Mouse (Mus musculus) MN1 (cell line): ENCODE results near the gene Mdn1.
A peak's percentile ranks its signal among the peaks of the same experiment; 100 is the strongest.

ENCODE experiments used
- DNase-seq: peaks from one replicate; pipeline ENCODE4 v3.0.0-alpha.2; 2016; ENCODE audit warnings: low spot score

The Mdn1 gene

GRCm38 (mm10) chr4:32656918-32657662 is at the start of gene Mdn1:
Gene Mdn1, plus strand, starts transcription at chr4:32657119.
- peak; percentile 93 for DNase-seq

- DNase-seq = peak; percentile 99
These were observed 41.7 kb upstream of the Mdn1 start, which contains the start of gene Casp8ap2 for GRCm38 (mm10) chr4:32615034-32615881. Gene Casp8ap2, plus strand, starts transcription at chr4:32615451.

- DNase-seq = peak; percentile 32
These were observed 35.3 kb upstream of the Mdn1 start for GRCm38 (mm10) chr4:32621637-32622036.

GRCm38 (mm10) chr4:32651669-32652068 is 5.2 kb upstream of the Mdn1 start:
- no peak for DNase-seq

- peak; percentile 8 for DNase-seq
These were observed 594 bp upstream of the Mdn1 start for GRCm38 (mm10) chr4:32656146-32656904.

DNA sequence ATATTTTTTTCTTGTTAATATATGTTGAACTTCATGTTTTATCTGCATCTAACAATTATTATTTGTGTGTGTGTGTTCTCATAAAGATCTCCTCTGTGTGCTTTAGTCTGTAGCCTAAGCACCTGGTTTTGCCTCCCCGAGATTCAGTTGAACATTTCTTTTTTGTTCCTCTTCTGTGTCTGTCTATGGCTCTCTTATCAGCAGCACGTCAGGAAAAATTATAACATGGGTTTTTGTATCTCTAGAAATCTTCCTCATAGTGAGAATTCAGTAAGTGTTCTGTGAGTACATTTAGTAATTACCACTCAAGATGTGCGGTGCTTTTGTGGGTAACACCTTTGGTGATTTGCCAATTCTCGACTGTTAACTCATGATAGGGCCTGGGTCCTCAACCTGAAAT is 8.9 kb downstream of the Mdn1 start:
- no peak for DNase-seq

- no peak for DNase-seq
These were observed 11.4 kb downstream of the Mdn1 start for GRCm38 (mm10) chr4:32668291-32668690.

DNA sequence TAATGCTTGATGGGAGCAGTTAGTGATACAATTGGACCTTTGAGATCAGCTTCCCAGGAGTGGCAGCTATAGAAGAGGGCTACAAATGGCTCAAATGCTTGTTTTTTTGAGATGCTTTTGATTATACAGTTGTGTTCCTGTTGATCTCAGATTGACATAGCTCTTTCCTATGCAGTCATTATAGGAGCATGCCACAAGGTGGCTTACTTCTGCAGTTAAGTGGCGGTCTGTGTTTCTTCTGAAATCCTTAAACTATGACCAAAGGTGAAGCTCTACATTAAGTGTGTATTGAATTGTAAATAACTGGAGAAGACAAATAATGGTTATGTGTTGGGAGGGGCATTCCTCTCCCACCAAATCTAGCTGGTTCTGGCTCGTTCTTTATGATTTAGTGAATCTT is 12.9 kb downstream of the Mdn1 start:
- no peak for DNase-seq

DNA sequence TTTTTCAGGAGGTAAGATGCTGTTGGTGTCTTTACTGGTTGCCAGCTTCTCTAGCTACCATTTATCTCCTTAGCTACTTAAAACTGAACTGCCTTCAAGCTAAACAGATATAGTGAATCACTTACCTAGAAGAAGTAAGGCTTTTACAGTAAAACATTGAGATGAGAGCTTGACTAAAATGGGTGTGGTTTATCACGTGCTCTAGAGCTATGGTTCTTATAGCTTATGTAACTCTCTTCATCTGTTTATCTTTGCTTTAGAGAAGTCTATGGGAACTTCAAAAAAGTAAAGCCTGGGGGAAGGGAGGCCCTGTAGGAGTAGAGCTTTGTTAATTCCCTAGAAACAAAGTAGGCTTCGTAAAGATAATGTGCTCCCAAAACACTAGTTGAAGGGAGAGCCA is 17.1 kb downstream of the Mdn1 start:
- no peak for DNase-seq

DNA sequence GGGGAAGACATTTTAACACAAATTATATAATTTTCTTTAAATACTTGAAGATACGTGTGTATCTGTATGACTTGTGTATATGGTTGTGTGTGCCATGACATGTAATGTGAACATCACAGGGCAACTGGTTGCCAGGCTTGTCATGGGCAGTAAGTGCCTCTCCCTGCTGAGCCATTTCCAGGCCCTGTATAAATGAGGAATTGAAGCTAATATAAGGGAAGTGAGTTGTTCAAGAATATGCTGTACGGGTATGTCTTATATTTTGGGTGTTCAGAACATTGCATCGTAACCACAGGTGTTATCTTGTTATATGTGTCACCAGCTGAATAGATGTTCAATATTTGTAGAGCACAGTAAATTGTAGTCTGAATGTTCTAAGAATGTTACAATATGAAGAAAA is 20.6 kb downstream of the Mdn1 start:
- DNase-seq = no peak

- no peak for DNase-seq
These were observed 23.9 kb downstream of the Mdn1 start for GRCm38 (mm10) chr4:32680843-32681242.

DNA sequence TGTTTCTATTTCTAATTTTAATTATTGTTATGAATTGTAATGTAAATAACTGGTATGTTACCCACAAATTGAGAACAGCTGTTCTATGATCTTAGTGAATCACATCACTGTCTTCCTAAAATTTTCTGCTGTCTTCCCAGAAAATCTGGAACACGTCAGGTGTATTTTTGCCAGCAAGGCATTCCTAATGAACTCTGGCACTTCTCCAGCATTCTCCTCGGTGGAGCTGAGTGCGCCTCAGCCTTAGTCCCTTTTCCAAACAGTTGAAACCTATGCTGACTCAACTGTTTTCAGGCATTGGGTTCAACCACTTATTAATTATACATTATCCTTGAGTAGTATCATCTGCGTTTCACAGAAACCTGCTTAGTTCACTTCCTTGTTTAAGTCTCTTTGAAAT is 25.6 kb downstream of the Mdn1 start:
- DNase-seq = no peak

GRCm38 (mm10) chr4:32683061-32683582 is 26.2 kb downstream of the Mdn1 start:
- DNase-seq = no peak

GRCm38 (mm10) chr4:32717733-32718132 is 60.8 kb downstream of the Mdn1 start:
- no peak for DNase-seq

DNA sequence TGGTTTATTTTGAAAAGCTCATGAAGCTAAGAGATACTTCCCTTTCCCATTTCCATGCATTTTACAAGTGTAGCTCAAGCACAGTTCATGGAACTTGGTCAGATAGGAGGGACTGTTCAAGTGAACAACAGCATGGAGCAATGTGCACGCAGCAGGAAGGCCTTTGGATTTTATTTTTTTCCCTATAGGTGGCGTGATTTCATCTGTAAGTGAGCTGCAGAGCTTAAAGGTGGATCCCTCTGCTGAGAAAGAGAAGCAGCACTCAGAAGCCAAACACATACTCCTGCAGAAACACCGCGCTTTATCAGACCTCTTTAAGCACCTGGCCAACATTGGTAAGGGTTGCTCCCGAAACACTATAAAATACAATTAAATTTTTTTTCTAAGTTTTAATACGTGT is 88.5 kb downstream of the Mdn1 start:
- no peak for DNase-seq

GRCm38 (mm10) chr4:32748396-32748795 is 91.5 kb downstream of the Mdn1 start:
- DNase-seq = no peak

DNA sequence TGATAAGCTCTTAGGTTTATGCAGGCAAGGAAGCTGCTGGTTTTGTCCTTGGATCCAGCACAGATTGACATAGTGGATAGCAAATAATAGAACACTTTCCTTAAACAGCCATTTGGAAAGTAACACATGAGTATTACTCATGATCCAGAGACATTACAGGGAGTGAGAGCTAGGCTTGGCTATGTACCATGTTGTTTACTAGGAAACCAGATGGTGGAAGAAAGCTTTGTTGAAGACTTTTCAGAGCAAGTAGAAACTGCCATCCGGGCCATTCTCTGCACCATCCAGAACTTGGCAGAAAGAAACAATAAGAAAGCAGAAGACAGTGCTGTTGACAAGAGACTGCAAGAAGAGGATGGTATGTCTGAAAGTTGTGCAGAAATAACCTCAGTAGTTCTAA is 93.8 kb downstream of the Mdn1 start:
- no peak for DNase-seq

DNA sequence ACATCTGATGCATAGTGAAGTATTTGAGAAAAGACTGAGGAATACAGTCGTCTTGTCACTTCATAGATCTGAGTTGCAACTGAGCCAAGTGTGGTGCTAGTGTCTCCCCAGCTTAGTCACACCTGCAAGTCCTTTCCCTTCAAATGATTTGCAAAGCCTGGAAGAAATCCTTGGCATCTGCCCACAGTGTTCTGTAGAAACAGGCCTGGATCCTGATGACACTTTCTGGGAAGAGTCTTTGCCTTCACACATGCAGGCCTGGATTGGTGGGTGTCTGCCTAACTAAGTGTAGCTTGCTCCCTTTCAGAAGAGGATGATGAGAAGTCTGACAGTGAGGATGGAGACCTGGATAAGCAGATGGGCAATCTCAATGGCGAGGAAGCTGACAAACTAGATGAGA is 100.5 kb downstream of the Mdn1 start:
- DNase-seq = no peak

DNA sequence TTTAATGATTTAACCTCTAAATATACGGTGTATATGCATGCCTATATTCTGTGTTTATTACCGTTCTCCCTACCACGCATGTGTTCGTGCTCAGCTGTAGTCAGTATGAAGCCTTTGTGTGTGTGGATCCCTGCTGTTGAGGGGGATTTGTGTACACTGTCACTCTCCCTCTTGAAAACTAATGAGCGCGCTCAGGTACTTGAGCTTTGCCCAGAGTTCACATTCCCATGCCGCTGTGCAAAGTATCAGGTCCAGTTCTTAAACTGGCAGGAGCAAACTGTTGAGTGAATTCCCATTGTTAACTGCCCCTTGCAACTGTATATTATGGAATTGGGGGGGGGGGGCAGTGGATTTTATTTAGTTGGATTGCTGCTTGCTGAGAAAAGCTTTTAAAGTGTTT is 110.6 kb downstream of the Mdn1 start:
- DNase-seq = no peak

DNA sequence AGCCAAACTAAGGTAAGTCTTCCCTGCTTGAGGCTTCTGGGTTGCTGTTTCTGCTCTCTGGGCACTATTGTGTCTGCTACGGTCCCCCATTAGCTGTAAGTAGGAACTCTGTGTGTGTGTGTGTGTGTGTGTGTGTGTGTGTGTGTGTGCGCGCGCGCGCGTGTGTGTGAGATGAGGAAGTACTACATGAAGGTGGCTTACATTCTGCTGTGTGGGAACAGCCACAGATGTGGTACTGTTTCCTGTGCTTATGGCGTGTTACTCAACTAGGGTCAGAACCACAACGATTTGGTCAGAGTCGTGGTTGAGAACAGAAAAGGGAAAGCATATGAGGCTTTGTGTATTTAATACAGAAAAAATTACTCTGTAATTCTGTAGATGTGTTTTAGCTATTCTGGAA is 111.1 kb downstream of the Mdn1 start:
- DNase-seq = no peak

- DNase-seq = no peak
These were observed 113.4 kb downstream of the Mdn1 start for GRCm38 (mm10) chr4:32770284-32770810.

- DNase-seq = no peak
These were observed 123.1 kb downstream of the Mdn1 start for GRCm38 (mm10) chr4:32779996-32780395.
